8 mouse cellular contexts compared by ENCODE assay signal in the genomic region with DNA sequence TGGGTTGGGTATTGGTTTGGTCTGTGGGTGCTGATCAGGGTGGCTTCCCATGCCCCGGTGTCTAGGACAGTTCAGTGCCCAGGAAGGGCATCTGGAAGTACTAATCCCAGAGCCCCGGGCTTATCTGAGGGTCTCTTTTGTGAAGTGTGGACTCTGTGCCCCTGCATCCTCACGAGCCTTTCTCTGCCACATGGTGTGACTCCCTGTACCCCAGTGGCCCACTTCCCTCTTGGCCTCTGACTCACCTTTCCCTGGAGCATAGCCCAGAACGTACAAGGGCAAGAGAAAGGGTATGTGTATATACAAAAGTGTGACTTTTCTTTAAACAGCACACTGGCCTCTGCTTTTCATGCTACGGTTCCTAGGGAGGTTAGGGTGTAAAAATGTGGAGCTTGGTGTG. TPM values are rescaled to one million over a fixed set of nuclear protein-coding genes. Genes with fewer than 3 reads are reported as not detected.
DNase-seq lines count a peak whose midpoint lies in the region; ATAC-seq and TF ChIP-seq lines count a peak whose summit lies in the region.

No protein-coding gene starts in this region.

- no peak for TF ChIP-seq CTCF in stomach, postnatal 0 days (IDR thresholded peaks at IDR 0.05; ENCODE audit: low read depth)

- H3K36me3 ChIP-seq in neural tube, embryonic 11.5 days (ENCODE audit: control insufficient read depth, insufficient read depth, low read length) = no peaks in the 10 kb centered on the region
- H3K36me3 ChIP-seq in embryonic facial prominence, embryonic 12.5 days = no peaks in the 10 kb centered on the region
- H3K36me3 ChIP-seq in limb, embryonic 13.5 days = no peaks in the 10 kb centered on the region
- no peaks in the 10 kb centered on the region for H3K36me3 ChIP-seq in stomach, postnatal 0 days (ENCODE audit: control insufficient read depth, insufficient read depth, low read length)

- no peak for TF ChIP-seq EP300 in stomach, postnatal 0 days (optimal IDR thresholded peaks at IDR 0.05)

- H3K4me3 ChIP-seq in neural tube, embryonic 11.5 days (ENCODE audit: low read depth, low read length) = peak overlapping the region; percentile 78
- H3K4me3 ChIP-seq in embryonic facial prominence, embryonic 12.5 days = peak overlapping the region; percentile 79
- peak overlapping the region; percentile 75 for H3K4me3 ChIP-seq in limb, embryonic 13.5 days
- peak overlapping the region; percentile 62 for H3K4me3 ChIP-seq in stomach, postnatal 0 days (ENCODE audit: low read depth, low read length)

- no peak overlapping the region for H3K27ac ChIP-seq in neural tube, embryonic 11.5 days (ENCODE audit: low read depth, low read length)
- H3K27ac ChIP-seq in embryonic facial prominence, embryonic 12.5 days = no peak overlapping the region
- H3K27ac ChIP-seq in limb, embryonic 13.5 days = no peak overlapping the region
- no peak overlapping the region for H3K27ac ChIP-seq in stomach, postnatal 0 days (replicated peaks)

- no peak for DNase-seq in neural tube, embryonic 11.5 days (ENCODE audit: low spot score)
- no peak for DNase-seq in neural tube, embryonic 10.5 days (ENCODE audit: extremely low spot score, low spot score)
- DNase-seq in stomach, postnatal 0 days (ENCODE audit: low spot score) = no peak
- DNase-seq in spleen, postnatal 14 days (ENCODE audit: low spot score in 2 of 2) = no peak
- DNase-seq in kidney, postnatal 14 days = no peak
- no peak for DNase-seq in cerebellum, postnatal 10 days

- peak overlapping the region; percentile 75 for H3K9ac ChIP-seq in neural tube, embryonic 11.5 days (ENCODE audit: low read length)
- H3K9ac ChIP-seq in embryonic facial prominence, embryonic 12.5 days = peak overlapping the region; percentile 73; the same call in 1 of the 2 replicates
- H3K9ac ChIP-seq in limb, embryonic 13.5 days = peak overlapping the region; percentile 78
- H3K9ac ChIP-seq in stomach, postnatal 0 days (ENCODE audit: low read length) = 0 out of 2 replicates have a peak overlapping the region, but pooled peaks have one; percentile 56

- peaks cover 10% of the 10 kb centered on the region for H3K4me1 ChIP-seq in neural tube, embryonic 11.5 days (ENCODE audit: control insufficient read depth, insufficient read depth, low read length)
- peaks cover 19% of the 10 kb centered on the region for H3K4me1 ChIP-seq in embryonic facial prominence, embryonic 12.5 days
- H3K4me1 ChIP-seq in limb, embryonic 13.5 days = peaks cover 21% of the 10 kb centered on the region
- peaks cover 4% of the 10 kb centered on the region for H3K4me1 ChIP-seq in stomach, postnatal 0 days (replicated peaks; ENCODE audit: control insufficient read depth, insufficient read depth)

- H3K4me2 ChIP-seq in neural tube, embryonic 11.5 days (ENCODE audit: low read depth) = peak overlapping the region; percentile 99
- H3K4me2 ChIP-seq in embryonic facial prominence, embryonic 12.5 days (replicated peaks) = peak overlapping the region; percentile 97
- H3K4me2 ChIP-seq in limb, embryonic 13.5 days (replicated peaks) = peak overlapping the region; percentile 99
- H3K4me2 ChIP-seq in stomach, postnatal 0 days (replicated peaks; ENCODE audit: low read depth) = peak overlapping the region; percentile 100

- ATAC-seq in neural tube, embryonic 11.5 days (ENCODE audit: insufficient read depth, low FRiP score, low TSS enrichment) = no peak
- no peak for ATAC-seq in embryonic facial prominence, embryonic 12.5 days (ENCODE audit: insufficient number of reproducible peaks, insufficient read depth, low FRiP score, low TSS enrichment)
- ATAC-seq in limb, embryonic 13.5 days (ENCODE audit: low FRiP score, low read depth) = no peak
- ATAC-seq in stomach, postnatal 0 days (ENCODE audit: low FRiP score, low TSS enrichment) = no peak

- 43% methylated on average over 5 of the region's 5 CpGs for WGBS in neural tube, embryonic 11.5 days
- 24% methylated on average over 5 of the region's 5 CpGs for WGBS in embryonic facial prominence, embryonic 12.5 days
- whole genome bisulfite sequencing in limb, embryonic 13.5 days = 32% methylated on average over 5 of the region's 5 CpGs
- 16% methylated on average over 5 of the region's 5 CpGs for WGBS in stomach, postnatal 0 days

- H3K27me3 ChIP-seq in neural tube, embryonic 11.5 days (ENCODE audit: control insufficient read depth, insufficient read depth, low read length) = no peaks in the 10 kb centered on the region
- no peaks in the 10 kb centered on the region for H3K27me3 ChIP-seq in embryonic facial prominence, embryonic 12.5 days
- no peaks in the 10 kb centered on the region for H3K27me3 ChIP-seq in limb, embryonic 13.5 days
- H3K27me3 ChIP-seq in stomach, postnatal 0 days (ENCODE audit: control insufficient read depth, insufficient read depth, low read length) = no peaks in the 10 kb centered on the region

- H3K9me3 ChIP-seq in neural tube, embryonic 11.5 days (ENCODE audit: control insufficient read depth, low read length) = no peaks in the 10 kb centered on the region
- no peaks in the 10 kb centered on the region for H3K9me3 ChIP-seq in embryonic facial prominence, embryonic 12.5 days
- no peaks in the 10 kb centered on the region for H3K9me3 ChIP-seq in limb, embryonic 13.5 days
- H3K9me3 ChIP-seq in stomach, postnatal 0 days (ENCODE audit: control insufficient read depth, low read length) = no peaks in the 10 kb centered on the region

RNA-seq across cellular contexts. Expression of gene Mybl2, which starts 1.2 kb away (rescaled TPM):
- polyA plus RNA-seq in neural tube, embryonic 11.5 days (2014; fragmentation: Nextera tagmentation; extraction: Ambion mirVana) = 26.6 and 27.0 TPM in 2 replicates
- polyA plus RNA-seq in embryonic facial prominence, embryonic 12.5 days (2016; fragmentation: Nextera tagmentation; extraction: Ambion mirVana) = 33.9 and 35.2 TPM in 2 replicates
- polyA plus RNA-seq in limb, embryonic 13.5 days (2015; fragmentation: Nextera tagmentation; extraction: Ambion mirVana) = 23.8 and 26.3 TPM in 2 replicates
- 5.3 and 5.4 TPM in 2 replicates for polyA plus RNA-seq in stomach, postnatal 0 days (2015; fragmentation: Nextera tagmentation; extraction: Ambion mirVana)

RNA-seq across cellular contexts. Expression of gene Gtsf1l, which starts 31.9 kb away (rescaled TPM):
- 0.29 TPM in 1 of 2 replicates, not detected in the other for polyA plus RNA-seq in neural tube, embryonic 11.5 days (2014; fragmentation: Nextera tagmentation; extraction: Ambion mirVana)
- not detected in 2 replicates for polyA plus RNA-seq in embryonic facial prominence, embryonic 12.5 days (2016; fragmentation: Nextera tagmentation; extraction: Ambion mirVana)
- not detected in 2 replicates for polyA plus RNA-seq in limb, embryonic 13.5 days (2015; fragmentation: Nextera tagmentation; extraction: Ambion mirVana)
- polyA plus RNA-seq in stomach, postnatal 0 days (2015; fragmentation: Nextera tagmentation; extraction: Ambion mirVana) = 0.16 TPM in 1 of 2 replicates, not detected in the other

RNA-seq across cellular contexts. Expression of gene Ift52, which starts 38.6 kb away (rescaled TPM):
- 52.8 and 55.3 TPM in 2 replicates for polyA plus RNA-seq in neural tube, embryonic 11.5 days (2014; fragmentation: Nextera tagmentation; extraction: Ambion mirVana)
- 52.2 and 55.7 TPM in 2 replicates for polyA plus RNA-seq in embryonic facial prominence, embryonic 12.5 days (2016; fragmentation: Nextera tagmentation; extraction: Ambion mirVana)
- polyA plus RNA-seq in limb, embryonic 13.5 days (2015; fragmentation: Nextera tagmentation; extraction: Ambion mirVana) = 55.3 and 56.9 TPM in 2 replicates
- polyA plus RNA-seq in stomach, postnatal 0 days (2015; fragmentation: Nextera tagmentation; extraction: Ambion mirVana) = 32.3 and 34.3 TPM in 2 replicates
